Mouse (Mus musculus): ENCODE data around the gene Cs. TPM values are rescaled to one million over a fixed set of nuclear protein-coding genes. Genes with fewer than 3 reads are reported as not detected.

Cs gene
- polyA plus RNA-seq, 1 experiment from 2014 or later: 187 TPM

DNA sequence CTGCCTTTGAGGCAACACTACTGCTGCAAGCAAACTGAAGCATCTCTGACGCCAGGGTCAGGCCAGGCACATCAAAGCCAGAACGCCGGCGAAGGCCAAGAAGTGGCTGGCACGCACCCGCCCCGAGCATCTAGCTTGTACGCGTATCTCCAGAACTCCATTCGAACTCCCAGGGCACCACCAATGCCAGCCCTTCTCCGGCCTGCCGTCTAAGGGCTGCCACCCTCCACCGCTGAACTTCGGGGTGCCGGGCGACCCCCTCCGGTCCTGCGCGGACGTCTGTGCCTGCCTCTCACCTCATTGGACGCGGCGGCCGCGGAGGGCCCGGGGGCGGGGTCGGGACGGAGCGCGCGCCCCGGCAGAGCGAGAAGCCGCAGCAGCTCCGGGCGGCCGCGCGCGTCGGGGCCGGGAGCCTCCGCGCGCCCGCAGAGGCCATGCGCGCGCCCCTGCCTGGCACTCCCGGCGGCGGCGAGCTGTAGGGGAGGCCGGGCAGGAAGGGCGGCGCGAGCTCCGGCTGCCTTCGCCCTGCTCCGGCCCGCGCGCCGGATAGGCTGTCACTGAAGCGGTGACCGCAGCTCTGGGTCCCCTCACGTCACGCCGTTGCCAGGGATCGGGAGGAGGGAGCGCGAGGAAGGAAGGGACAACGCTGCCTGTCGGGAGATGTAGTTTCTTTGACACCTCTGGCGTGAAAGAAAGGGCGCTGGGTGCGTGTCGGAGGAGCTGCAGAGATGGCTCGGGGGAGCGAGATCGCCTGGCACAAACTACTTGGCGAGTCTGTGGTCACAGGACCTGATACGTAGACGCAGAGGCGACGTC is 31.1 kb downstream of the Cs start, which contains the start of gene Coq10a:
Gene Coq10a, minus strand, starts transcription at position 596 of the 816 bp plus-strand sequence.
- Histone ChIP-seq H3K4me1 (peaks cover 47% of the 10 kb centered on the region), H3K27ac (peak within 1 kb of the TSS; percentile 90), H3K4me2 (peak within 1 kb of the TSS; percentile 96), H3K27me3 (replicated peaks) (no peaks in the 10 kb centered on the region), H3K36me3 (peaks cover 24% of the 10 kb centered on the region), H3K9me3 (replicated peaks) (no peaks in the 10 kb centered on the region), H3K4me3 (peak within 1 kb of the TSS; percentile 76), H3K9ac (peak within 1 kb of the TSS; percentile 81)
- 2% methylated on average over 86 of the region's 87 CpGs for WGBS (ENCODE audit: insufficient replicate concordance)
- ATAC-seq: peak; percentile 89

DNA sequence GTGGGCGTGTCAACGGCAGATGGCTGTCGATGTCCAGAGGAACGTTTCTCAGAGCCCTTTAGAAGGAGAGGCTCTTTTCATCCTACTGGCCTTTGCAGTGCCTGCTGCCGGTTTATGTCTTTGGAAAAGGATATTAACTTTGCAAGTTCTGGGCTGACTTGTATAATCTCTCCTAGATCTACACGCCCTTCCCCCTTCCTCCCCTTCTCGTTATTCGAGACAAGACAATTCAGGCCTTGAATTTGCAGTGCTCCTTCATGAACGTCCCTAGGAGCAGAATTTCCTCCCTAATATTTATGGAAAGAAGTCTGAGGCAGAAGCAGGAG is 31.6 kb downstream of the Cs start:
- H3K4me1 ChIP-seq: peaks cover 48% of the 10 kb centered on the region
- no peaks in the 10 kb centered on the region for H3K27me3 ChIP-seq (replicated peaks)
- peak overlapping the region; percentile 90 for H3K27ac ChIP-seq
- H3K36me3 ChIP-seq: peaks cover 19% of the 10 kb centered on the region
- peak overlapping the region; percentile 81 for H3K9ac ChIP-seq
- ATAC-seq: no peak
- no peaks in the 10 kb centered on the region for H3K9me3 ChIP-seq (replicated peaks)
- peak overlapping the region; percentile 76 for H3K4me3 ChIP-seq
- WGBS (ENCODE audit: insufficient replicate concordance): 7% methylated on average over 9 of the region's 9 CpGs
- peak overlapping the region; percentile 96 for H3K4me2 ChIP-seq

DNA sequence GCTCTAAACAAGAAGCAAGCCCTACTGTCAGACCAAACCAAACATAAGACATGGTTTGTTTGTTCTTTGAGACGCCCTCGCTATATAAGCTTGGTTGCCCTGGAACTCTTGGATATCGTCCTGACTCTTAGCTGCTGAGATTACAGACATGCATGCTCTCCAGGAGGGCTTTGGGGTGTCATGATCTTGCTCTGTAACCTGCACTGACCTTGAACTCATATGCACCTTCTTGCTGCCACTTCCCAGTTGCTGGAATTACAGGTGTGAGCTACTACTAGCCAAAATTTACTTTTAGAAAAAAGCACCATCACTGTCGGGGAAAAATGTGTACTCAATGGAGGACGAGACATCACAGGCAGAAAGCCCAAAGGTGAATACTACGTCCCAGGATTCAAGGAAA is 32.1 kb downstream of the Cs start:
- no peaks in the 10 kb centered on the region for H3K27me3 ChIP-seq (replicated peaks)
- peaks cover 15% of the 10 kb centered on the region for H3K36me3 ChIP-seq
- no peak for ATAC-seq
- H3K4me1 ChIP-seq: peaks cover 48% of the 10 kb centered on the region
- WGBS (ENCODE audit: insufficient replicate concordance): 72% methylated on average over 6 of the region's 6 CpGs
- H3K27ac ChIP-seq: peak overlapping the region; percentile 90
- peak overlapping the region; percentile 96 for H3K4me2 ChIP-seq
- peak overlapping the region; percentile 81 for H3K9ac ChIP-seq
- no peaks in the 10 kb centered on the region for H3K9me3 ChIP-seq (replicated peaks)
- peak overlapping the region; percentile 76 for H3K4me3 ChIP-seq

DNA sequence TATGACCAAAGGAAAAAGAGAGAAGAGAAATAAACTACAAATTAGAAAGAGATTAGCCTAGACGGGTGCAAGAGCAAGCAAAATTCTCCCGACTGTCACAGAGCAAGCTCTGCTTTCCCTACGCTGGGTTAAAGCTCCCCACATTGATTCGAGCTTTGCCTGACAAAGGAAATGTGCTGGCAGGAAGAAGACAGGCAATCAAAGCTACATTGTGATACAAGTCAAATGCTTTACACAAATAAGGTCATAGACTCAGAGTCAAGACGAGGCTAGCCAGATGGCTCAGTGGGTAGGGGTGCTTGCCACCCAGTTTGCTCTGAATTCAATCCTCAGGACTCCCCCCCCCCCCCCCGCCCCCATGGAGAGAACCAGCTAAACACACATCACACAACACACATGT is 32.5 kb downstream of the Cs start:
- Histone ChIP-seq H3K9ac (no peak overlapping the region), H3K4me3 (no peak overlapping the region), H3K4me1 (peaks cover 48% of the 10 kb centered on the region), H3K27ac (no peak overlapping the region), H3K4me2 (0 out of 2 replicates have a peak overlapping the region, but pooled peaks have one; percentile 96), H3K9me3 (replicated peaks) (no peaks in the 10 kb centered on the region), H3K27me3 (replicated peaks) (no peaks in the 10 kb centered on the region), H3K36me3 (peaks cover 11% of the 10 kb centered on the region)
- no peak for ATAC-seq
- 70% methylated on average over 5 of the region's 6 CpGs for WGBS (ENCODE audit: insufficient replicate concordance)

DNA sequence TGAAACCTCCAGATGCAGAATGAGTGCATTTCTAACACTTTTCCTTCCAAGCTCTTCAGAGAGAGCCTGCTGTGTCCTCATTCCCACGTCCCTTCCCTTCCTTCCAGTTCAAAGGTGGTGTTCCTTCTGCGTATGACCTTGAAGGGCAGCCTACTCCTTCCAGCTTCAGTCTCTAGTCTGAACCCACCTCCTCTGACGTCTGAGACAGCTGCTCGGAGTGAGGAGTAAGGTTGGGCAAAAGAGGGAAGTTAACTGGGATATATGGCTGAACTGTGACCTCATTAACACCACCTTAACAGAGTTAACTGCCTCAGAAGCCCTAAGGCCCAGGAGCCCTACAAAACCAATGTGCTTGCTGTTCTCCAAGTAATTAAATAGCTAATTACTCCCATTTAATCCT is 33.1 kb downstream of the Cs start:
- WGBS (ENCODE audit: insufficient replicate concordance): 52% methylated on average over 4 of the region's 4 CpGs
- H3K4me1 ChIP-seq: peaks cover 50% of the 10 kb centered on the region
- no peak for ATAC-seq
- no peak overlapping the region for H3K9ac ChIP-seq
- no peak overlapping the region for H3K4me3 ChIP-seq
- H3K27ac ChIP-seq: no peak overlapping the region
- peaks cover 6% of the 10 kb centered on the region for H3K36me3 ChIP-seq
- H3K9me3 ChIP-seq (replicated peaks): no peaks in the 10 kb centered on the region
- no peaks in the 10 kb centered on the region for H3K27me3 ChIP-seq (replicated peaks)
- no peak overlapping the region for H3K4me2 ChIP-seq

GRCm38 (mm10) chr10:128372142-128372541 is 34.6 kb downstream of the Cs start:
- H3K27ac ChIP-seq: no peak overlapping the region
- 73% methylated on average over 5 of the region's 5 CpGs for WGBS (ENCODE audit: insufficient replicate concordance)
- no peaks in the 10 kb centered on the region for H3K9me3 ChIP-seq (replicated peaks)
- peaks cover 50% of the 10 kb centered on the region for H3K4me1 ChIP-seq
- H3K4me2 ChIP-seq: no peak overlapping the region
- no peak overlapping the region for H3K4me3 ChIP-seq
- no peaks in the 10 kb centered on the region for H3K27me3 ChIP-seq (replicated peaks)
- H3K36me3 ChIP-seq: no peaks in the 10 kb centered on the region
- no peak for ATAC-seq
- H3K9ac ChIP-seq: no peak overlapping the region

DNA sequence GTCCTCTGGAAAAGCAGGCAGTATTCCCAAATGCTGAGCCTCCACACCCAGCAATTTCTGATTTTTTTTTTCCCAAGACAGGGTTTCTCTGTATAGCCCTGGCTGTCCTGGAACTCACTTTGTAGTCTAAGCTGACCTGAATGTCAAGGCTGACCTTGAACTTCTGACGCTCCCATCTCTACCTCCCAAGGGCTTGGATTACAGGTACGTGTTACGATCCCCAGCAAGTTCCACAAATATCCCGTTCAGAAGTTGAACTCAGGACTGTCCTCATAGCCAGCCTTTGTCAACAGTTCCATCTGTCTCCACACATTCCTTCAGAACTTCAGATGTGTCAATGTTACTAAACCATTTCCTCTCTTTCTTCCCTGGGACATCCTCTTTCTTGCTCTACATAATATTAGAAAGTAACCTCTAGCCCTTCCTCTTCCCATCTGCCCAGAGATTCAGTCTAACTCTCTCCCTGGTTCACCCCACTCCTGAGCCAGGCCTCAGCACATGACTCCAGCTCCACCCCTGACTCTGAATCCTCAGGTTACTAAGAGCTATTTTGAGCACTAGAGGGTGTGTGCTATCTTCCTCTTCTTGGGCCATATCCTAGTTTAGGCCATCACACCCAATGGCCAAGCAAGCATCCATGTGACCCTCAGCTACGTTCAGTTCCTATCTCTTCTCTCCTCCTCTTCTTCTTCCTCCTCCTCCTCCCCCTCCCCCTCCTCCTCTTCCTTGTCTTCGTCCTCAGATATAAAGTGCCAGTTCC is 35.6 kb downstream of the Cs start:
- H3K4me3 ChIP-seq: no peak overlapping the region
- peak overlapping the region; percentile 57 for H3K27ac ChIP-seq
- 57% methylated on average over 6 of the region's 6 CpGs for WGBS (ENCODE audit: insufficient replicate concordance)
- no peak for ATAC-seq
- peaks cover 1% of the 10 kb centered on the region for H3K36me3 ChIP-seq
- H3K9me3 ChIP-seq (replicated peaks): no peaks in the 10 kb centered on the region
- no peaks in the 10 kb centered on the region for H3K27me3 ChIP-seq (replicated peaks)
- H3K4me2 ChIP-seq: no peak overlapping the region
- peaks cover 50% of the 10 kb centered on the region for H3K4me1 ChIP-seq
- H3K9ac ChIP-seq: no peak overlapping the region

- Histone ChIP-seq H3K27ac (no peak overlapping the region), H3K4me1 (peaks cover 57% of the 10 kb centered on the region), H3K9me3 (replicated peaks) (no peaks in the 10 kb centered on the region), H3K4me2 (no peak overlapping the region), H3K4me3 (no peak overlapping the region), H3K36me3 (peaks cover 13% of the 10 kb centered on the region), H3K27me3 (replicated peaks) (no peaks in the 10 kb centered on the region), H3K9ac (no peak overlapping the region)
- 65% methylated on average over 6 of the region's 6 CpGs for WGBS (ENCODE audit: insufficient replicate concordance)
- ATAC-seq: no peak
These were observed 36.9 kb downstream of the Cs start for GRCm38 (mm10) chr10:128374393-128374792.

DNA sequence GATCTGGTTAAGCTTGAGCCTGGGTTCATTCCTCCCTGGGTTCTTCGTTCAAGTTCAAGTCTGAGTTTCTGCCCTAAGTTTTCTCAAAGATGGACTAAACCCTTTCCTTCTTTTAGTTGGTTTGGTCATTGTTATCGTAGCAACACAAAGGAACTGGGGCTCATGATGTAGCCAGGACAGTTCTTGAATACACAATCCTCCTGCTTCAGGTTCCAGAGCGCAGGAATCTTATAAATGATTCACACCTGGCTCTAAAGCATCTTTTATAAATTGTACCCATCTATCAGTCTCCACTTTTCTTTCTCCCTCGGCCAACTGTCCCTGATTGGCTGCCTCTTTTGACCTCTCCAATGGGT is 38.5 kb downstream of the Cs start:
- peaks cover 65% of the 10 kb centered on the region for H3K4me1 ChIP-seq
- H3K4me2 ChIP-seq: peak overlapping the region; percentile 96
- H3K36me3 ChIP-seq: peaks cover 30% of the 10 kb centered on the region
- peak overlapping the region; percentile 82 for H3K27ac ChIP-seq
- H3K27me3 ChIP-seq (replicated peaks): no peaks in the 10 kb centered on the region
- H3K9me3 ChIP-seq (replicated peaks): no peaks in the 10 kb centered on the region
- no peak for ATAC-seq
- 49% methylated on average over 4 of the region's 4 CpGs for WGBS (ENCODE audit: insufficient replicate concordance)
- peak overlapping the region; percentile 93 for H3K9ac ChIP-seq
- peak overlapping the region; percentile 89 for H3K4me3 ChIP-seq

- peak within 1 kb of the TSS; percentile 96 for H3K4me2 ChIP-seq
- peak within 1 kb of the TSS; percentile 93 for H3K9ac ChIP-seq
- under 1% methylated on average over 51 of the region's 73 CpGs for WGBS (ENCODE audit: insufficient replicate concordance)
- no peaks in the 10 kb centered on the region for H3K27me3 ChIP-seq (replicated peaks)
- peak; percentile 94 for ATAC-seq
- no peaks in the 10 kb centered on the region for H3K9me3 ChIP-seq (replicated peaks)
- H3K27ac ChIP-seq: peak within 1 kb of the TSS; percentile 82
- peaks cover 65% of the 10 kb centered on the region for H3K4me1 ChIP-seq
- peak within 1 kb of the TSS; percentile 89 for H3K4me3 ChIP-seq
- peaks cover 35% of the 10 kb centered on the region for H3K36me3 ChIP-seq
These were observed 39.1 kb downstream of the Cs start, which contains the start of gene Ankrd52 for GRCm38 (mm10) chr10:128376455-128377211. Gene Ankrd52 (plus strand): TSS chr10:128377115.

- Histone ChIP-seq H3K4me1 (peaks cover 62% of the 10 kb centered on the region), H3K4me3 (peak overlapping the region; percentile 89), H3K9me3 (replicated peaks) (no peaks in the 10 kb centered on the region), H3K27me3 (replicated peaks) (no peaks in the 10 kb centered on the region), H3K36me3 (peaks cover 42% of the 10 kb centered on the region), H3K9ac (peak overlapping the region; percentile 93), H3K27ac (peak overlapping the region; percentile 82), H3K4me2 (peak overlapping the region; percentile 96)
- under 1% methylated on average over 43 of the region's 47 CpGs for WGBS (ENCODE audit: insufficient replicate concordance)
- ATAC-seq: peak; percentile 72
These were observed 39.8 kb downstream of the Cs start for GRCm38 (mm10) chr10:128377222-128377939.
